Mouse (Mus musculus): Measurements from ENCODE around the gene Fhit.
"Not testable (repeated sequence)": the region's sequence is repeated elsewhere in the genome, so short reads cannot be mapped to it uniquely, and the experiment has no call there.

Fhit gene

DNA sequence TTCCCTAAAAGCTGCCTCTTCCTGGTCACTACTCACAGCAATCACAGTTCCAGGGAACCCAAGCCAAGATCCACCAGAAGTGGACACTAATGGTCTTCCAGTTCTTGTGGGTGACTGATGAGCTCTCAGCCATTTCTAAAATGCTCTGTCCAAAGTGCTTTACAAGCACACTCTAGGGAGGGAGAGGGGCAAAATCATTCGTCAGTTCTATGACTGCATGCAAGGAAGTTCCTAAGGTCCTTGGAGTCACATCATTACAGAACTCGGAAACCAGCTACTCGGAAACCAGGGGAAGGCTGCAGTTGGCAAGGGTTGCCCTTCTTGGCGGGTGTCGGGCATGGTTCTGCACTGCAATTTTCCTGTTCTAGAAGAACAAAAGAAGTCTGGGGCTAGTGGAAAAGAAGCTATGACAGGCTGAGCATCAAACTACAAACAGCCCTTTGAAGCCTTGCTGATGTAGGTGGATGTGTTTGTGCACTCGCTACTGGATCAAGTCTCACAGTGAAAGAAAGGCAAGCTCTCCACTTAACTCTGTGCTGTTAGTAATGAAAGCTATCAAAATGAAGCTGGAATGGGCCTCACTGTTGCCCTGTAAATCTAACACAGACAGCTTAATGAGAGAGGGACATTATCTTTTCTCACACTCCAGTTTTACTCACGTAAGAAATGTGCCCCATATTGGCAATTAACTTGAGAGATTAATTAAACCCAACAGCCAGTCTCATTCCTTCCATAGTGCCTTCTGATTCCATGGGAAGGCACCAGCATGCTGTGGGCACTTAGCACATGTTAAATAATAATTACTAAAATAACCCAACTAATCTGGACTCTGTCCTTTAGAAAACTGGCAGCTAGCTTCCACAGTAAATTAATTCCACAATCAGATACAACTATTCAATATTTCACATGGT, 243.7 kb downstream of the Fhit start:
- no peak for DNase-seq

DNA sequence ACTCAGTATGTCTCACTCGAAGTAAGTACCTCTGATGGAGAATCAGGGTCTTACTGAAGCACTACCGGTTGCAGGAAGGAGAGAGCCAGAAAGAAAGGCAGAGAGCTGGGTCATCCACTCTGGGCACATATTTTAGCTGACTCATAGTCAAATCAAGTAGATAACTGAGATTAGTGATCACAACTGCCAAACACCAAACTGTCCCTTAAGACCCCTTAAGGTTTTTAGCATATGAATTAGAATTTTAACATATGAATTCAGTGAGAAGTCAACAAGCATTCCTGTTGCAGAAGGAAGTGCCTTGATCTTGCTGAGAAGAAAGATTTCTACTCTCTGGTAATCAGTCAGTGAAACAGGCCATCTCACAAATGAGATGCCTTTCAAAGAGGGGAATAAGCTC, 253.8 kb downstream of the Fhit start:
- DNase-seq: no peak

DNA sequence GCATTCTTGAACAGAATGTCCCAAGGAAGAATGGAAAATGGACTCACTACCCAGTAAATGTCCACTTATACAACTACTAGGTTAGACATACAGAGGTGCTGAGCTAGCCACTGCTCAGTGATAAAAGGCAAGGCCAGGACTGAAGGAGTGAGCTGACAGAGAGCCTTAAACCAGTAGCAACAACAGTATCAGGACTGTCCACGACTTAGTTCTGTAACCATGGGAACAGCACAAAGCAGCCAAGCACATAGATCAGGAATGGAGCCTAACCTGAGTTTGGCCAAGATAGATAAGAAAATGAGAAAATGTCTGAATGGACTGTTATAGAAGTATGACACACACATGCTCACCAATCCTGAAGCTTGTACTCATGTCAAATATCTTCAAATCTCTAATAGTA, 279.1 kb downstream of the Fhit start:
- no peak for DNase-seq

DNA sequence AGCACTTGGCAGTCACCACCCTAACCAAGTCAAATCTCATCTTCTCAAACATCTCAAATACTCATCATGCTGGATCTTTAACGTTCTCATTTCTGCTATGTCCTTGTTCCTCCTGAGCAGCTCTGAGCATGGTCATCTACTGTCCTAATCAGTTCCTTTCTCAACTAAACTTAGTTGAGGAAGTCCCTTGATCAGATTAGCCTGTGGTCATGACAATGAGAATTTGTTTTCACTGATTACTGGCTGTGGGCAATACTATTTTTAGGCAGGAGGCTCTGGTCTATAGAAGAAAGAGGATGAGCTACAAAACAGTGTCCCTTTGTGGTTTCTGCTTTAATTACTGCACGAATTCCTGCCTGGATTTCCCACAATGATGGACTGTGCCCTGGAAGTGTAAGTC, 281.1 kb downstream of the Fhit start:
- DNase-seq: no peak

DNA sequence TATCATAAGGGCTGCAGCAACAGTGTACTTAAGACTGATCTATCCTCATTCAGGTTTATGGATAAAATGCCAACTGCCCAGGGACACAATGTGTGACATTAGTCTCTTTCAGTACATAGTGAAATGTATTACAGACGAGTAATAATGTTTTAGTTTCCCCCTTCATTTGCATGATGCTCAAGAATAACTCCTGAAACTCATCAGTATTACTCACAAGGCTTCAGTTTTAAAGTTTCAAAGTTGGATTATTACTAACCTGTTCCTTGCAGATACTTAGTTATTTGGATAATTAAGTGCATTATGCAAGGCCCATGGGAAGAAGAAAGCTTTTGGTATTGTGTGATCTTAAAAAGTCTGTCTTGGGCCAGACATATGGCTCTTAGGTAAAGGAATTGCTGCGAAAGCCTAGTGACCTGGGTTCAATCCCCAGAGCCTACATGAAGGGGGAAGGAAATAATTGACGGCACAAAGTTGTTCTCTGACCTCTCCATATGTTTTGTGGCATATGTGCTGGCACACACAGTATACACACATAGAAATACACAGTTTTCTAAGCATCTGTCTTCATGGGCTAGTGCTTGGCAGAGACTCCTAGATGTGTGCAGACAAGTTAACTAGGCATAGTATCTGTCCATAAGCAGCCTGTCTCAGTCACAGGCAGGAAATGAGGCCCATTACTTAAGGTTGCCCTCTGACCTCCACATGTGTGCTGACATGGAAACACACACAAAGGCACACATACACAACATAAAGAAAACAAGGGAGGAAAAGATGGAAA, 287.1 kb downstream of the Fhit start:
- no peak for DNase-seq

DNA sequence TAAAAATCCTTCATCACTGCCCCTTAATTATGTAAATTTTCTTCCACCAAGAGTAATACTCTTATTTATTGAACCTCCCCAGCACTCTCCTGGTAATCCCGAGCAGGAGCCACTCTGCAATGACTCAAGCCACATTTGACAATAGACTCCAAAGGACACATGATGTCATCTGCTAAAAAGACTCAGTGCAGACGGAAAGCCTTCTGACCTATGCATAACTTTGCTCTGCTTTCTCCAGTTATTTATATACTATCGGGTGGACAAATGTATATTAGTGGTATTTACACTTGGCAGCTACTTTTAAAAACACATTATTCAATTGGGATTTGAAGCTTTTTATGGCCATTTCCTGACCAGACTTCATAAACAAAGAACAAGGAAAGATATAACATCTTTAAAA, 304.2 kb downstream of the Fhit start:
- DNase-seq: no peak

DNA sequence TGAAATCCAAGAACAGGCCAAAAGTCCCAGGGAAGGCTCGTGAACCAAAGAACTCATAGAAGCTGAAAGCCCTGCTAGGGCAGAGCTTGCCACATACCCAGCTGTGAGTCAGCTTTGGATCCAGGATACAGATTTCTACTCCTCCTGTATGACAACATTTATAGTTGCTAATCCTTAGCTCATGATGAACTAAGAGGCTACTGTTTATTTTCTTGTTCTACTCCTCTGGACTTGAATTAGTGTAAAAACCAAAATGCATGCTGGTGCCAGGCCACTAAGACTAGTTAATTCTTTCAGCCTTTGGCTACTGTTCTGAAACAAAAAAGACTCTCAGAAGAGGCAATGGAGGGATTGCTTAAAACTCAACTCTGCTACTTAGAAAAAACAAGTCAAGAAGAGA, 309.9 kb downstream of the Fhit start:
- no peak for DNase-seq

DNA sequence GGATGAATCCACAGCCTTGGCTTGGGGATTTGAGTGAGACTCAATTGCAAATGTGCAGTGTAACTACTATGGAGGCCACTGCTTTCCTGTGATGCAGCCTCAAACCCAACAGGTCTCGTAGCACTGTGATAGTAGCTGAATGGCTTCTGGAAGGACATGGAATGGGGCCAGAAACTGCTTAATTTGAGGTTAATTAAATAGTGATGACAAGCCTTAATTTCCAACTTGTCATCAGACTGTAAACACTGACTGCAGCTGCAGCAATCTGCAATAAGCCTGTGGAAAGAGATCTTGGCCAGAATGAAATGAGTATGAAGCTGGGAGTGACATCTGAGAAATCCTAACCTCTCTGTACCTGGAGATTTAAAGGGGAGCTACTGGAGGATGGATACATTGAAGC, 325.8 kb downstream of the Fhit start:
- no peak for DNase-seq

DNA sequence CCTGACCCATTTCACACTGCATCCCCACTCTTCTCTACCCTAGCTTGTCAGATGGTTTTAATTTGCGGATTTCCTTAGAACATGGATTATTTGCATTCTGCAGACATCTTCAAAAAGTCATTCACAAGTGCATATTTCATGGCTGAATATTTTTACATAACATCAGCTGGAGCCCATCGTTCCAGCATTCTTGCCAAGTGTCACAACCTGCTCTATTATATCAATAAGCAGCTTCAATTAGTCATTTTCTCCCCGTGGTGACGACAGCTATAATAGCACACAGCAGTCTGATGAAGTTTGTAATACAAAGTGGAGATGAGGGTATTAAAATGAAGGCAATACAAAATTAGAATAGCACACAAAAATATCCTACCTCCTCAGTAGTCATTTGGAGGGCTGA, 337.0 kb downstream of the Fhit start:
- DNase-seq: no peak

DNA sequence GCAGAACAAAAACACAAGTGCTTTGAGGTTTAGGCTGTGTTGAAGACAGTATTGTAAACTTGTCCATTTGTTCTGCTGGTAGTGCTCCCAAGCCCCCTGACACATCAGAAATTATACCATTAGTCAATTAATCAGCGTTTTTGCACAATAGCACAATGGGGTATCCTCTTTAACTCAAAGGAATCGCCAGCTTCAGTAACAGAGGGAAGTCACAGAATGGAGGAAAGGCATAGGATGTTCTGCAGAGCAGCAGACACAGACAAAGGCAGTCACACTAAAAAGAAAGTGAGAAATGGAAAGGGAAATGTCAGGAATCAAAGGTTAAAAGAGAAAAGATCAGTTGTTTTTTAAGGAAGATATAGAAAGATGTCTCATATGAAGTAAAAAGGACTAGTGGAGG, 348.3 kb downstream of the Fhit start:
- no peak for DNase-seq

DNA sequence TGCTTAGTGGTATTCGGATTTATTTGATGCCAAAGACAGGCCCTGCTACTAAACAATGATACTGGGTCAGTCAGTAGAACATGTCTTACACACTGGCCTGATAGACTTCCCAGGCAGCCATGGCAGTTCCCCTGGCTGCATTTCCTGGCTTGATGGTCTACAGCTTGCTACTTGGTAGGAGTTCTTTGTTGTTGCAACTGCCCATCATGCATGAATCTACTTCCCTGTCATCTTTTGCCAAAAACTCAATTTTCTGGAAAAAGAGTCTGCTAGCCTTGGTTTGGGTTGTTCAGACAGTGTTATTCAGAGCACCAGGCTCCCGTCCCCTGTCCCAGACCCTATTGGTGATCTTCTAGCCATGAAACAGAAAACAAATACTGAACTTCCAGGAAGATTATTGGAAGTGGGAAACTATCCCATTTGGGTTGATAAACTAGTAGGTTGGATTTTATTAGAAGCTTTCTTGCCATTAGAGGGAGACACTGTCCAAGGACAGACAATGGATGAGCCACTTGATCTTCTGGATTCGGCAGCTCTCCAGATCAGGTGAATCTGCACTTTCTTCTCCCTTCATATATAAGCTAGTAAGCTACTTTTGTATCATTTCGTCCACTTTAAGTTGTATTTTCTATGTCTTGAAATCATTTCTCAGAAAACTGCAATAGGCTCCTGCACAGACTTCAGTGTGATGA, 363.2 kb downstream of the Fhit start:
- no peak for DNase-seq

DNA sequence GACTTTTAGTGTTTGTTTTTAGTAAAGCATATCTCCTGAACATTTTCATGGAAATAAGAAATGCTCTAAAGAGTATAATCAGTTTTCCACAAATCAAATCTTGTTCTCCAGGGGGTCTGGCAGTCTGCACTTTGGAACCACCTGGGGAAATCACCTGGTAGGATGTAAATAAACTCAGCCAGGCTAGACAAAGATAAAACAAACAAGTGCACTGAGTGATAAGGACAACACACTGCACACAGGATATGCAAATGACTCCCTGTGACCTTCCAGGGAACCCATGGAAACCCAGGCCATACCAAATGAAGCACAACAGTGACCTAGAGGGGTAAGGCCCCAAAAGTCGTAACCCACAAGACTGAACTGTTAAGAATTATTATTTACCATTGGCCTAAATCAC, 364.2 kb downstream of the Fhit start:
- no peak for DNase-seq

DNA sequence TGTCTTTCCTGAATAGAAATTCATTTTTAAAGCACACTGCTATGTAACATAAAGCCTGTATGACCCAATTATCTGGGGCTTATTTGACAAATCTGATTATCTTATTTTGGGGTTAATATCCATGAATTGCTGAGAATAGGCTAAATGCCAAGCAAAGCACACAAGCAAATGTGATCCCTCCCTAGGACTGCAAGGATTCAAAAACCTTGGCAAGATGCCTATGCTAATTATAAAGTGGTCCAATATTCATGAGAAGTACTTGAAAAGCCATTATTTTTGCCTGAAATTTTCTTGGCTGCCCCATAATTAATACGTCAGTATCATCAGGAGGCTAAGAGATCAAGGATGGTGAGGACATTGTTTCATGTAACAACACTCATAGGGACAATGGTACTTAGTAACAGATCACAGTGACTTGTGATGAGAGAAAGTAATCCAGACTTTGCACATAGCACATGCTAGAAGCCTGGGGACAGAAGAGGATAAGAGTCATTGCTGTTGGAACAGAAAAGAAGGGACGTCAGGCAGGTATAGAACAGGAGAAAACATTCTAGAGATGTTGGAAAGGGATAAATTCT, 366.2 kb downstream of the Fhit start:
- no peak for DNase-seq

DNA sequence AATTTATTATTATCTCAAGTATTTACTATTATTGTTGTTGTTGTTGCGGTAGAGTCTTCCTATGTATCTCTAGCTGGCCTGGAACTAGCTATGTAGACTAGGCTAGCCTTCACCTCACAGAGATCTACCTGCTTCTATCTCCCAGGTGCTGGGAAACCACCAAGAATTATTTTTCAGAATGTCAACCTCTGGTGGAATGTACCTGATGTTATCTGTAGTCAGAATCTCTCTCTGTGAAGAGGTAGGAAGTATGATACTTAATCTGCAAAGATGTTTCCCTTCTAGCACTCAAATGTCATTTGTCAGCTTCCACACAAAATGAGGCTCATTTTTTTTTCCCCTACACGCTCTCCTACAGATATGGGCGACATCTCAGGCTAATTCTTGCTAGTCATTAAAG, 377.9 kb downstream of the Fhit start:
- no peak for DNase-seq

DNA sequence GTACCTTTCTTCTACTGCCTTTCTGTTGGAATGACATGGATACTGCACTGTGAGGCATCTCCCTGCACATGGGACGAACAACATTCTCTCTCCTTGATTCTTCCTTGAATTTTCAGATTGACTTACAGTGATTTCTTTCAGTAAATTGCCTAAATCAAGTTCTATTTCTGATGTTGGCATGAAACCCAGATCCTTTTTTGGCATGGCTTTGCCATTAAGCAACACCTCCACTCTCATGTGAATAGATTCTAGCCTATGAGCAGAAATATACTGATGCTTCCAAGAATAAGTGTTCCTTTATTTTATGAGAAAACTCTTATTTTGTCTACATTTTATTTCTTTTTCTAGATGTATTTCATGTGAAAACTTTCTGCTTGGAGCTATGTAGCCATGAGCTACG, 383.1 kb downstream of the Fhit start:
- no peak for DNase-seq

DNA sequence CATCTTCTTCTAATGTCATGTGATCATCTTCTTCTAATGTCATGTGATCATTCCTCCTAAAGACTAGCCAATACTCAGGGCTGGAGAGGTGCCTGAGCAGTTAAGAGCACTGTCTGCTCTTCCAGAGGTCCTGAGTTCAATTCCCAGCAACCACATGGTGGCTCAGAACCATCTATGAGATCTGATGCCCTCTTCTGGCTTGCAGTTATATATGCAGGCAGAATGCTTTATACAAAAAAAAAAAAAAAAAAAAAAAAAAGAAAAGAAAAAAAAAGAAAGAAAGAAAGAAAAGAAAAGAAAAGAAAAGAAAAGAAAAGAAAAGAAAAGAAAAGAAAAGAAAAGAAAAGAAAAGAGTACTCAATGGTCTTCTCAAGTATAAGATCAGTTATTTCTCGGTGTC, 407.0 kb downstream of the Fhit start:
- not testable (repeated sequence) for DNase-seq

DNA sequence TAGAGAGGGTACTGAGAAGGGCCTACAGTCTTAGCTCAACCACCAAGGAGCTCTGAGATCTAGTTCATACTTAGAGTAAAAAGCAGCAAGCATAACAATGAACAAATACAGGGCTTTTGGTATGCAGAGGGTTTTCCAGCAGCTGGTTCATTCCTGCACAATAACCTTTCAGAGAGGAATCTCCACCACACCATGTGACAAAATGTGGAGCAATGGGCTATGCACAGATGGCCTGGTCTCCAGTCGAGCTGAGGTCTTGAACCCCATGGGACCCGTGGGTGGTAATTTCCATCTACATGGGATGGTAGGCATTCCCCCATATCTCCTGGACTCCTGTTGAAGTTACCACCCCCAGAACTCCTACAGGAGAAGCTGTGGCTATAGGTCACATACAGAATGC, 423.8 kb downstream of the Fhit start:
- DNase-seq: no peak

DNA sequence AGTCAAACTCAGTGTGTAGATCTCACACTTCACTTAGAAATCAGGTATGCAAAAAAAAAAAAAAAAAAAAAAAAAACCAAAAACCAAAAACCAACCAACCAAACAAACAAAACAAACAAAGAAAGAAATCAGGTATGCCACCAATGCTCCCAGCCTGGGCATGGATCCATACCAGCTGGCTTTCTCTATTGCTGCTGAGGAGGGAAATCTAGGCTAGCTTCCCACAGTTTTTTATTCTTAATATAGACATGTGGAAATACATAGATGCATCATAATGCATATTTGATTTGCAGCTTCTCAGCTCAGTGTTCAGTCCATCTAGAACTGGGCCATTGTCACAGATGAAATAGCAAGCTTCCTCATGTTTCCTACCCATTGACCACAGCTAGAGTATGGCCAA, 439.3 kb downstream of the Fhit start:
- DNase-seq: peak; percentile 19

DNA sequence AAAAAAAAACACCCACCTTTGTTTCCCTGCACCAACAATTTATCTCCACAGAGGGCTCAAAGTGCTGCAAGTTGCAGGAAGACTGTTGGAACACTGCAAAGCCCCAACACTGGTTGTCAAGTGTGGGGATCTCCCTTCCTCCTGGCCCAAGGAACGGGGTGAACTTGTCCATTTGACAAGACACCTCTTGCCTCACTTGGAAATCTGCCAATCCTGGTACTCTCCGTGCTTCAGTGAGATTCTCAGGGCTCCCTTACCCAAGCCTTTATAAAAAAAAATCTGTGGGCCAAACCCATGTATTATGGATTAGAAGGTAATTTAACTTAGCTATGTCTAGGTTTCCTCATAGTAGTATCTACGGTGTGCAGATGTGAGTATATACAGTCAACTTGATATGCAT, 448.9 kb downstream of the Fhit start:
- no peak for DNase-seq

DNA sequence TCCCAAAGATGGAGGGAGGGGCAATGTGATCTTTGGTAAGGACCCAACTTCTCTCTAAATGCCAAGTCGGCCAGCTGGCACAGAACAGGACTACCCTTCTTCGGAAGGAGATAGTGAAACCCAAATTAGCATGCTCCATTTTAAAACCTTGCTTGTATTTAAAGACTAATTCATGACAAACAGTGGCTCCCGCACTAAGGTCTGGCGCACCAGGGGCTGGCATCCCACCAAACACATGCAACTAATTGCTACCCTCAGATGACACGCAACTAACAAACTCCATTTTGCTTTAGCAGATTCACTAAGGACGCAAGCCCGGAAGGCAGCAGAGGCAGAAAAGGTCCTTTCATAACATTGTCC, 449.3 kb downstream of the Fhit start:
- DNase-seq: peak; percentile 58

DNA sequence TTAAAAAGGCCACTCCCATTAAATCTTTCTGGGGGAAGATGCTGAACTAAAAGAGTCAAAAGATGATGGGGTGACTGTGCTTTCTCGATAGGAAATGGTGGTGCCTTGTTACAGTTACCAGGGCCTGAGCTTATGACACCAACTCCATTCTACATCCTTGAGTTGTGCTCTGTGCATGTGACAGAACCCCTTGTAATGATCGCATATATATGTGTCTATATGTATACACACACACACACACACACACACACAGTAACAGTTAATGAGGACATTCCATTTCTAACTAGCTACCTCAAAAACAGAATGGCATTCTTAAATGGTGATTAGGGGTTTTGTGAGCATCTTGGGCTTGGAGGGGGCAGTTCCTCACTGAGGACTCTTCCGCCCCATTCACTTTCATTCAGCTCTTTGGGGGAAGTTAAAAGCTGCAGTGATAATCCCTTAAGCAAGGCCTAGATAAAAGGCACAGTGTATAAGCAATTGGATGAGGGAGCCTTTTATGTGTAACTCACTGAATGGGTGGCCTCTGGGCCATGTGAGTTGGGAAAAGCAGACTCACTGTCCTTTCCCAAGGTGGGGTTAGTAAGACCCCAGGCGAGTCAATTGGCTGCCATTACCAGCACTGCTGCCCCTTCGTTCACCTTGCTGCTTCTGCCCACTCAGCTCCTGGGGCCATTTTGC, 449.9 kb downstream of the Fhit start:
- DNase-seq: no peak

DNA sequence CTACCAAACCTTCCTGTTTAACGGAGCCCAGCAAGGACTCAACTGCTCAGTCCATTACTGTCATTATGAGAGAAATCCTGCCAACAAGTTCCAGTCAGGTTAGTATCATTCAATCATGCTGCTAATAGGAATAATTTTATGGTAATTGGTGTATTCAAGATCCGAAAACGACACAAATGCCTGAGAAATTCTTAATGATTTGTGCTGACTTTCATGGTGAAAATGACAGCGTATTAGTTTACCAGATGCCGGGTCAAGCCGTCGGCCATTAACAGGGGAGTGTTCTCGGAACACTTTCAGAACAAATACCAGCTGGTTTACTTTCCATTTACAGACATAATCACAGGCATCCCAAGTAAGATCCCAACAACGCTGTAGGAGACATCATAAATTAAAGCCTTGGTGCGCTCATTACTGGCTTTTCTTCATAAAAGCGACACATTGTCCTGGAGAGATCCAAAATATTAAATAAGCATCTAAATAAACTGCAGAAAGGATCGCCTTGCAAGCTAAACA, 451.0 kb downstream of the Fhit start:
- DNase-seq: no peak

DNA sequence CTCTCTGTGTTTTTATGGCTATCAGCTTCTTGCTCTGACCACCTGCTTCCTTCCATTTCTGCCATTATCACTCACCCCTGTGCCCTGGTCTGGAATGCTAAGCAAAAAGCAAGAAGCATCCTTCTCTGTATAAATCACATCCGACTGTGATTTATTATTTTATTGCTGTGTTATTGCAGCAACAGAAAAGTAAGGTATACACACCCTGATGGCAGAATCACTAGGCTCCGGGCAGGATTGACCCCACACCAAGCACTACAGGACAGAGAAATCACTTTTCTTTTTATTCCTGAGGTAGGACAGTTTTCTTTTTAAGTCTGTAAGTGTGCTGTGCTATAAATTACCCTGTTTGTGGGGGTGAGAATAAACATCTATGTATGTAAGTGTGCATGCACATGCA, 460.1 kb downstream of the Fhit start:
- no peak for DNase-seq
